Mouse (Mus musculus) E14TG2a.4 (cell line): ENCODE data around the gene Palmd.

Experiments used
- CTCF ChIP-seq: conservative IDR thresholded peaks from 2 replicates; pipeline ENCODE4 v1.5.1; 2014; ENCODE audit warnings: low read length
- NANOG ChIP-seq: IDR thresholded peaks from 2 replicates; pipeline ENCODE4 v1.6.1; 2014; ENCODE audit warnings: borderline replicate concordance, low read length, mixed read lengths
- POU5F1 ChIP-seq: IDR thresholded peaks from 2 replicates; pipeline ENCODE4 v1.6.1; 2014; ENCODE audit warnings: low read length, borderline replicate concordance

DNA sequence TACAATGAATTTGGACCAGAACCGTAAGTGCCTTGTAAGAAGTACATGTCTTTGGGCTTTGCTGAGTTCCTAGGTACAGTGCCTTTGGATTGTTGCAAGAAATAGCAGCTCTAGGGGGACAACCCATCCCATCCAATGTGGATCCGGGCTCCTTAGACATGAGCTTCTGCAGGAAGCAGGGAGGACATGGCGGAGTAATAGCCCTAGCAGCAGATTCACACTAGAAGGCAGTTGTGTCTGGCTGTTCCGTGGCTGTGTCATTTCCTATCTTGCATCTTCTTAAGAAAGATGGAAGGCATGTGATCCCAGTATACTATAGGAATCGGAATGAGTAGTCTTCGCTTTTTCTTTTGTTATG, 76.6 kb downstream of the Palmd start:
- TF ChIP-seq CTCF (no peak), POU5F1 (no peak), NANOG (no peak)
